Mouse (Mus musculus) neutrophil, adult 65 days (primary cell): Measurements from ENCODE around the gene Esp31. TPM values are rescaled to one million over a fixed set of nuclear protein-coding genes. Genes with fewer than 3 reads are reported as not detected.

Experiments
- total RNA-seq: library from RNA; stranded (reverse); gene quantifications from 2 replicates; pipeline ENCODE4 v1.2.4, GENCODE M21; 2023

Gene Esp31
- total RNA-seq = not detected in 2 replicates

GRCm38 (mm10) chr17:38639147-38639546, at the start of gene Esp31:
Gene Esp31, plus strand, starts transcription at chr17:38639447.

Other genes starting within 250 kb of the Esp31 start
- not detected in 2 replicates for gene Esp36, start 219.3 kb upstream of the Esp31 start, total RNA-seq
- gene Esp34, start 85.3 kb upstream of the Esp31 start, total RNA-seq = not detected in 2 replicates